Mouse (Mus musculus) lung, postnatal 0 days (tissue): ENCODE measurements at regions not wholly inside any gene's neighbourhood (a gene's known extent, or its start where the extent isn't known, plus 50 kb on each side); places are given as distances from the start of the nearest gene placed in this dataset.

ENCODE experiments used
- CTCF ChIP-seq: IDR thresholded peaks from 2 replicates; pipeline ENCODE4 v1.5.1; 2016; ENCODE audit warnings: antibody characterized with exemption, mild to moderate bottlenecking
- EP300 ChIP-seq: IDR thresholded peaks from 2 replicates; pipeline ENCODE4 v1.6.1; 2016; ENCODE audit warnings: antibody characterized with exemption, mild to moderate bottlenecking, control low read depth

- no peak for TF ChIP-seq CTCF
- no peak for TF ChIP-seq EP300
Observed at GRCm38 (mm10) chr1:24883638-24884037, 205.2 kb downstream of the Lmbrd1 start.
